Mouse (Mus musculus) heart, embryonic 11.5 days (tissue): ENCODE data around the gene Rfc2. TPM values are rescaled to one million over a fixed set of nuclear protein-coding genes. Genes with fewer than 3 reads are reported as not detected.

Experiments used
- ATAC-seq: fragments of 200-750 bp; cut with Nextera tagmentation; replicated peaks from 2 replicates; pipeline ENCODE4 v1.8.0; 2017; ENCODE audit warnings: moderate library complexity; ENCODE audit not compliant: insufficient number of reproducible peaks, low FRiP score, low TSS enrichment
- H3K27ac ChIP-seq: fragments of 300-500 bp; sonication (generic); 2 replicates; pipeline ENCODE4 v1.5.1; 2014; ENCODE audit warnings: mild to moderate bottlenecking, low read depth, low read length
- H3K27me3 ChIP-seq: fragments of 300-500 bp; sonication (generic); 2 replicates; pipeline ENCODE4 v1.6.1; 2014; ENCODE audit warnings: mild to moderate bottlenecking, low read length, mixed read lengths; ENCODE audit not compliant: control insufficient read depth, insufficient read depth
- H3K36me3 ChIP-seq: fragments of 300-500 bp; sonication (generic); 2 replicates; pipeline ENCODE4 v1.6.1; 2014; ENCODE audit warnings: mild to moderate bottlenecking, low read length, moderate library complexity, mixed read lengths; ENCODE audit not compliant: control insufficient read depth, insufficient read depth
- H3K4me1 ChIP-seq: fragments of 300-500 bp; sonication (generic); 2 replicates; pipeline ENCODE4 v1.6.1; 2014; ENCODE audit warnings: low read length; ENCODE audit not compliant: control insufficient read depth, insufficient read depth
- H3K4me2 ChIP-seq: fragments of 300-500 bp; sonication (generic); 2 replicates; pipeline ENCODE4 v1.6.1; 2014; ENCODE audit warnings: mild to moderate bottlenecking, moderate library complexity
- H3K4me3 ChIP-seq: fragments of 300-500 bp; sonication (generic); 2 replicates; pipeline ENCODE4 v1.5.1; 2014; ENCODE audit warnings: low read depth, low read length
- H3K9ac ChIP-seq: fragments of 300-500 bp; sonication (generic); 2 replicates; pipeline ENCODE4 v1.6.1; 2014; ENCODE audit warnings: mild to moderate bottlenecking, low read depth, low read length, moderate library complexity
- H3K9me3 ChIP-seq: fragments of 300-500 bp; sonication (generic); replicated peaks from 2 replicates; pipeline ENCODE4 v1.6.1; 2016; ENCODE audit warnings: low read length; ENCODE audit not compliant: control insufficient read depth
- WGBS: fragments of 180-500 bp; shearing (Covaris S2); extraction: QIAGEN DNeasy Blood & Tissue Kit; methylation state at CpG from one replicate; pipeline ENCODE4 v1.1.7; 2014; ENCODE audit not compliant: insufficient replicate concordance; 5-methylcytosine and 5-hydroxymethylcytosine counted together
- polyA plus RNA-seq: library from polyadenylated mRNA; unstranded; fragments of >200 nt; fragmentation: Nextera tagmentation; extraction: Ambion mirVana; gene quantifications from 2 replicates; pipeline ENCODE4 v1.2.1, GENCODE M21; 2014

Rfc2 gene
- polyA plus RNA-seq, 1 experiment from 2014 or later: 234 TPM

DNA sequence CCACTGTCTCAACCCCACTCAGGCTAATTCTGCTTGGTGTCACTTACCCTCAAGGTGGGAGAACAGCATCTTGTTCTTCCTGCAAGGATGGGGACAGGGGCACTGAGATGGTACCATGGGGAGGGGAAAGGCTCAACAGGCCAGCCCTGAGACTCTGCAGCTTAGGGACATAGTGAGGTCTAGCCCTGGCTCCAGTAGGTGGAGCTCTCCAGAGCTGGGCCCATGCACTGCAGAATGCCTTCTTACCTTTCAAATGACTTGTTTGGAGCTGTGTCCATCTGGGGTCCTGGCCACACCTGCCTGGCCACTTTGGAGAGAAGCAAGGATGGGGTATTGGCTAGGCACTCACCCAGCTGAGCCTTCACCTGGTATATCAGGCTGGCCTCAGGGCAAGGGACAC, 25.1 kb downstream of the Rfc2 start:
- Histone ChIP-seq H3K4me2 (no peak overlapping the region), H3K9me3 (no peaks in the 10 kb centered on the region), H3K27me3 (no peaks in the 10 kb centered on the region), H3K9ac (no peak overlapping the region), H3K36me3 (no peaks in the 10 kb centered on the region; the same call in 1 of the 2 replicates), H3K4me3 (no peak overlapping the region), H3K4me1 (no peaks in the 10 kb centered on the region), H3K27ac (no peak overlapping the region)
- no peak for ATAC-seq

DNA sequence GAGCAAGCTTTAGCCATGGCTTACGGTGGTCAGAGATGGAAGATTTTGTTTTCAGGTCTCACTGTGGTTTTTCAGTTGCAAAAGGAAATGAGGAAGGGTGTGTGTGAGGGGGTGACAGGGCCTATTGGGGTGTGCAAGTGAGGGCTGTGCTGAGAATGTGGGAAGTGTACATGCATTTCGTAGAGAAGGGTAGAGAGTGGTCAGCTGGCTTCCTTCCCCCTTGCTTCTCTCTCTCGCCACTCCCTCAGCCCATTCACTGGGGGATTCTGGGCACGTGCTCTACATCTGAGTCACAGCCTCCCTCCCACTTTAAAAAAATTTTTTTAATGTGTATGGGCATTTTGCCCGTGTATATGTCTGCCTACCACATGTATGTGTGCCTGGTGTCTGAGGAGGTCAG, 26.0 kb downstream of the Rfc2 start:
- Histone ChIP-seq H3K27me3 (no peaks in the 10 kb centered on the region), H3K9ac (no peak overlapping the region), H3K4me1 (no peaks in the 10 kb centered on the region), H3K9me3 (no peaks in the 10 kb centered on the region), H3K4me2 (no peak overlapping the region), H3K27ac (no peak overlapping the region), H3K36me3 (no peaks in the 10 kb centered on the region; the same call in 1 of the 2 replicates), H3K4me3 (no peak overlapping the region)
- 66% methylated on average over 5 of the region's 5 CpGs for WGBS
- ATAC-seq: no peak

DNA sequence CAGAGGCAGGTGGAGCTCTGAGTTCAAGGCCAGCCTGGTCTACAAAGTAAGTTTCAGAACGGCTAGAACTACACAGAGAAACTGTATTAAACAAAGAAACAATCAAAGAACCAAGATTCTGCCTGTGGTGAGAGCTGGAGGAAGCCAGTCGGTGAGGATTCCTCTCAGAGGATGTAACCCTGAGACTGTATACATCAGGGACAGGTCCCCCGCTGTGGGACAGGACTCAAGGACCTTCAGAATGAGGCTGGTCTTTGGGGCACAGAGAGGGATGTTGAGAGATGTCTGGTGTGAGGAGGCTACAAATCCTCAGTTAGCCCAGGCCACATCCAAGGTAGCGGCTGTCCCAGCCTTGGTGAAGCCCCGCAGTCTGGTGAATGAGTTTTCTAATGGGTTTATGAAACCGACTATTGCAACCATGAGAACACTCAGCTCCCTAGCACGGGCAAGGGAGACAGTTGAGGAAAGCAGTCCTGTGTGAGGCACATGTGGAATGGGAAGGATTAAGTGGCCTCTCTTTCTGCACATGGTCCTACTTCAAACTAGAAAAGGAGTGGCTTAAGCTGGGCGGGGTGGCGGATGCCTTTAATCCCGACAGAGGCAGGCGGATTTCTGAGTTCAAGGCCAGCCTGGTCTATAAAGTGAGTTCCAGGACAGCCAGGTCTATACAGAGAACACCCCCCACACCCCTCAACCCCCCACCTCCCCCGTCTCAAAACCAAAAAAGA, 28.9 kb downstream of the Rfc2 start:
- WGBS: 78% methylated on average over 12 of the region's 12 CpGs
- no peak for ATAC-seq
- H3K9me3 ChIP-seq: no peaks in the 10 kb centered on the region
- no peak overlapping the region for H3K4me3 ChIP-seq
- H3K27me3 ChIP-seq: no peaks in the 10 kb centered on the region
- H3K36me3 ChIP-seq: no peaks in the 10 kb centered on the region
- no peak overlapping the region for H3K4me2 ChIP-seq
- H3K9ac ChIP-seq: no peak overlapping the region
- H3K27ac ChIP-seq: no peak overlapping the region
- H3K4me1 ChIP-seq: no peaks in the 10 kb centered on the region

DNA sequence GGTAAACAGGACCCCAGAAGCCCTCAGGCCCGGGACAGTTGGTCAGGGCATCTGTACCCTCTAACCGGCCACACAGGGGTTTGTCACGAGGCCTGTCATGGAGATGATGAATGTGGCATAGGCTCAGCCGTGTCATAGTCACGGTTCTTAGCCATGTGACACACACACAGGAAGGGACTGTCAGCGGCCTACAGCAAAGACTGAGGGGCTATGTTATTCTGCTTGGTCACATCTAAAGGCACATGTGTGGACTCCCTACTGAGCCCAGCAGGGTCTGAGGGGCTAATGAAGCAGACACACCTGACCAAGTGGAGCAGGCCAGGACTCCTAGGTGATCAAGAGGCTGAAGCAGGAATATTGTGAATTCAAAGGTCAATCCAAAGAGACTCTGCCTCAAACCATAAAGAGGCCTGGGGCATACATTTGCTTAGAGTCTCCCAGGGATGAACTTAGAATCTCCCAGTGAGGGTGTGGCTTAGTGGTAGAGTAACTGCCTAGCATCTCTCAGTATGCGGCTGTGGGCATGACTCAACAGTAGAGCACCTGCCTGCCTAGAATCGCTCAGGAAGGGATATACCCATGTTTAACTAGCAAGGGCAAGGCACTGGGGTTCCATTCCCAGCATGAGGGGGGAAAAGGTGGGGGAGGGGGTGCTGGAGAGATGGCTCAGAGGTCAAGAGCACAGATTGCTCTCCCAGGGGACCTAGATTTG, 30.8 kb downstream of the Rfc2 start:
- H3K27me3 ChIP-seq: no peaks in the 10 kb centered on the region
- H3K9ac ChIP-seq: no peak overlapping the region
- H3K4me2 ChIP-seq: no peak overlapping the region
- no peak overlapping the region for H3K27ac ChIP-seq
- no peaks in the 10 kb centered on the region for H3K4me1 ChIP-seq
- H3K4me3 ChIP-seq: no peak overlapping the region
- no peaks in the 10 kb centered on the region for H3K9me3 ChIP-seq
- ATAC-seq: no peak
- WGBS: 55% methylated on average over 8 of the region's 8 CpGs
- H3K36me3 ChIP-seq: no peaks in the 10 kb centered on the region

DNA sequence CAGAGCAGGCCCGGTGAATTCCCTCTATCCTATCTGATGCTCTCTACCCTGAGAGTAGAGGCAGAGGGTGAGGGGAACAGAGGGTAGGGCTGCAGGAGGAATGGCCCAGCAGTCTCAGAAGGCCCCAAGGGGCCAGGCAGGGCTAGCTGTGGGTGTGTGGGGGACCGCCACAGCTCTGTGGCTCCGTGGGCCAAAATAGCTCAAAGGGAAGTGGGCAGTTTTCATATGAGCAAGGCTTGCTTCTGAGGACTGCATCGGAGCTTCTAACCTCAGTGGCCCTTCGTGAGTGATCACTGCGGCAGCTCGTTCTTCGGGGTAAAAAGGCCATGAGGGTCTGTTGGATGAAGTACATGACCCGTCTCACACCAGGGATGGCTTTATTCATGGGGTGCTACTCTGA, 32.6 kb downstream of the Rfc2 start:
- Histone ChIP-seq H3K27ac (no peak overlapping the region), H3K4me3 (no peak overlapping the region), H3K4me2 (no peak overlapping the region), H3K9ac (no peak overlapping the region), H3K27me3 (no peaks in the 10 kb centered on the region), H3K9me3 (no peaks in the 10 kb centered on the region), H3K36me3 (peaks cover 12% of the 10 kb centered on the region), H3K4me1 (no peaks in the 10 kb centered on the region)
- WGBS: 83% methylated on average over 9 of the region's 9 CpGs
- ATAC-seq: no peak

DNA sequence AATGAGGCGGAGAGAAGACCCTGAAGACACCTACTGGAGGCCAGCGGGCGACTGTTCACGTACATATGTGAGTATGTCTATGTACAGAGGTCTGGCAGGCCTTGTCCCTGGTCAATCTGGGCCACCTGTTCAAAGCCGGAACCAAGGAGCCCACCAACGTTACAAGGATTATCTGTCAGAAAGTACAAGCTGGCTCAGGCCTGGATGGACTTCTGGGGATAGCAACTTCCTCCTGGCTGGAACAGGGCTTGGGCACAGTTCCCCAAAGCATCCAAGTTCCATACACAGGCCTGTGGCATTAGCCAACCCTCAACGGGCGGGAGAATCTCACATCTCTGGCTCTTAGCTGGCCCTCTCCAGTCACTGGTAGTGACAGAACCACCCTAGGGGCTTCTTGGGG, 33.1 kb downstream of the Rfc2 start:
- H3K9ac ChIP-seq: no peak overlapping the region
- ATAC-seq: no peak
- H3K36me3 ChIP-seq: peaks cover 18% of the 10 kb centered on the region
- H3K27ac ChIP-seq: no peak overlapping the region
- no peak overlapping the region for H3K4me3 ChIP-seq
- H3K9me3 ChIP-seq: no peaks in the 10 kb centered on the region
- H3K27me3 ChIP-seq: no peaks in the 10 kb centered on the region
- H3K4me2 ChIP-seq: no peak overlapping the region
- 91% methylated on average over 8 of the region's 8 CpGs for WGBS
- H3K4me1 ChIP-seq: no peaks in the 10 kb centered on the region

DNA sequence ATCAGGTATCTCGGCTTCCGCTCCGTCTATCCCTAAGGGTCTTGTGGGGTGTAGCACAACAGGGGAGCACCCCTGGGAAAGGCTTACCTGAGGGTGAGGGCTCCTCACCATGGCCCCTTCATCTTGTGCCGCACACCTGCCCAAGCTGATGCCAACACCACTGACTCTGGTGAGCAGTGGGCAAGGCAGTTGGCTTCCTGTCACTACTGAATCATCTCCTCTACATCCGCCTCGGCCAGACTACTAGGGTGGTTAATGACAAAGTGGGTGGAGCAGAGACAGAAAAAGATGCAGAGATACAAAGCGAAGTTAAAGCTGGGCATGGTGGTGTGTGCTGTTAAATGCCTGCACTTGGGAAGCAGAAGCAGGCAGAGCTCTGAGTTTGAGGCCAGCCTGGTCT, 33.6 kb downstream of the Rfc2 start, which contains the start of gene Lat2:
Gene Lat2, minus strand, starts transcription at position 224 of the 400 bp plus-strand sequence.
- Histone ChIP-seq H3K4me1 (no peaks in the 10 kb centered on the region), H3K9me3 (no peaks in the 10 kb centered on the region), H3K4me2 (no peak within 1 kb of the TSS), H3K9ac (no peak within 1 kb of the TSS), H3K36me3 (peaks cover 22% of the 10 kb centered on the region), H3K27ac (no peak within 1 kb of the TSS), H3K27me3 (no peaks in the 10 kb centered on the region), H3K4me3 (no peak within 1 kb of the TSS)
- no peak for ATAC-seq
- WGBS: 86% methylated on average over 7 of the region's 7 CpGs

DNA sequence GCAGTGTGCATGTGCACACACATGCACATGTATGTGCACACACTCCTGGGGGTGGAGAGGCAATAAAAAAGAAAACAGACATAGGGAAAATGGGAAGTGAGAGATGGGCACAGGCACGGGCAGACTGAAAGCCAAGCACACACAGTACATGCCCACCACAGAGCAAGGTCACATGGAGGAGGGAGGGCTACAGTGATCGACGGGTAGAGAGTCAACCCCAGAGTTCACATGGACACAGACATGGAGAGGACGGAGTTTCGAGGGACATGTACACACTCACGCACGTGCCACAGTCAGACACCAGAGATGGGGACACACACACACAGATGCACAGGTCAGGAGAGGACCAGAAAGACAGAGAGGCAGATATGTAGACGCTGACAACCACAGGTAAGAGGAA, 34.2 kb downstream of the Rfc2 start:
- Histone ChIP-seq H3K27me3 (no peaks in the 10 kb centered on the region), H3K9ac (no peak overlapping the region), H3K4me3 (no peak overlapping the region), H3K36me3 (peaks cover 26% of the 10 kb centered on the region), H3K4me1 (no peaks in the 10 kb centered on the region), H3K4me2 (no peak overlapping the region), H3K9me3 (no peaks in the 10 kb centered on the region), H3K27ac (no peak overlapping the region)
- WGBS: 84% methylated on average over 8 of the region's 8 CpGs
- ATAC-seq: no peak

DNA sequence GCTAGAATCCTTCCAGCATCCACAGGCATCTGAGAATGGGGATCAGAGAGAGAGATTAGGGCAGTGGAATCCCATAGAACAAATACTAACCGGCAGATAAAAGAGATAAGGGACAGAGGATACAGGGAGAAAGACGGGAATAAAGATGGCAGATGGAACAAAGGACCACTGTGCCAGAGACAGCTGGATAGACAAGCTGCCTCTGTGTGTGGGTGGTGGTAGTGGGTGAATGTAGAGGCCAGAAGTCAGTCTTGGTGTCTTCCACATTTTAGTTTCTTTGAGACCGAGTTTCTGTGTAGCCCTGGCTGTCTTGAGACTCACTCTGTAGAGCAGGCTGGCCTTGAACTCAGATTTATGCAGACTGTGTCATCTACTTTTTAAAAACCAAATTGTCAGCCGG, 34.6 kb downstream of the Rfc2 start:
- H3K27ac ChIP-seq: no peak overlapping the region
- no peaks in the 10 kb centered on the region for H3K27me3 ChIP-seq
- H3K9ac ChIP-seq: no peak overlapping the region
- H3K36me3 ChIP-seq: peaks cover 30% of the 10 kb centered on the region
- WGBS: 61% methylated on average over 4 of the region's 4 CpGs
- H3K4me3 ChIP-seq: no peak overlapping the region
- H3K4me1 ChIP-seq: no peaks in the 10 kb centered on the region
- no peaks in the 10 kb centered on the region for H3K9me3 ChIP-seq
- no peak overlapping the region for H3K4me2 ChIP-seq
- no peak for ATAC-seq
